In the genomic region with DNA sequence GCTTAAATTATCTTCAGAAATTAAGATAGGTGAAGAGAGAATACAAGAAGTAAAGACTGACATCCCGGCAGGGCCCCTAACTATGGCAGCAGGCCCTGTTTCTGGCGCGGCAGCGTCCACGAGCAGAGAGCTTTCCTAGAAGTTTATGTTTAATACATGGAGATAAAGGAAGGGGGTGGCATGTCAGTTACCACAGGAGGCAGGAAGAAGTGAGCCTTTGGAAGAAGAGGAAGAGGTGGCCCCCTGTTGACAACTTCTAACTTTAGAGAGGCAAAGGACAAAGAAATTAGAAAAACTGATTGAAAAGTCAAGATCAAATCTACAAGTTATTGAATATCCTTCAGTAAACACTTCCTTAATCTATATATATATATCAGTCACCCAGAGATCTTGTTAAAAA, we compare ENCODE assay signal across 22 mouse cellular contexts.
DNase-seq lines count a peak whose midpoint lies in the region; ATAC-seq and TF ChIP-seq lines count a peak whose summit lies in the region.
"Had no signal": no experiment of that assay in that cellular context is flagged by ENCODE, and none has a peak within 500 bp of the region (broad histone marks: within the 10 kb centered on the region; RNA-seq: fewer than 3 reads in every experiment).

No protein-coding gene starts in this region.

- peak; percentile 26 for TF ChIP-seq CTCF in layer of hippocampus, adult 2 months (conservative IDR thresholded peaks at IDR 0.05)
- TF ChIP-seq CTCF in lung, embryonic 14.5 days (IDR thresholded peaks at IDR 0.05; ENCODE audit: low read depth) = no peak

- no peaks in the 10 kb centered on the region for H3K9me3 ChIP-seq in lung, embryonic 14.5 days (ENCODE audit: low read depth, low read length)
- H3K9me3 ChIP-seq: forebrain, embryonic 10.5 days; forebrain, embryonic 13.5 days; heart, embryonic 13.5 days; hindbrain, embryonic 12.5 days; hindbrain, embryonic 15.5 days had no signal

- no peak overlapping the region for H3K27ac ChIP-seq in layer of hippocampus, adult 2 months
- no peak overlapping the region for H3K27ac ChIP-seq in lung, embryonic 14.5 days (ENCODE audit: low read depth)
- H3K27ac ChIP-seq: forebrain, embryonic 10.5 days; forebrain, embryonic 13.5 days; heart, embryonic 13.5 days; hindbrain, embryonic 12.5 days; hindbrain, embryonic 15.5 days had no signal

- no peaks in the 10 kb centered on the region for H3K27me3 ChIP-seq in lung, embryonic 14.5 days (ENCODE audit: insufficient read depth, low read length)
- H3K27me3 ChIP-seq: forebrain, embryonic 13.5 days; heart, embryonic 13.5 days; hindbrain, embryonic 12.5 days; hindbrain, embryonic 15.5 days had no signal

- 21% methylated on average over 5 of the region's 5 CpGs for WGBS in lung, embryonic 14.5 days

- peak; percentile 46; the same call in 1 of the 2 replicates for ATAC-seq in frontal cortex, adult (ENCODE audit: low TSS enrichment)
- ATAC-seq in lung, embryonic 14.5 days (ENCODE audit: insufficient read depth) = no peak
- peak; percentile 31; the same call in 1 of the 2 replicates for ATAC-seq in megakaryocyte progenitor cell, adult 5-6 weeks (replicated peaks; ENCODE audit: poor library complexity)
- ATAC-seq: activated CD4-positive, CD25-positive, alpha-beta regulatory T cell, adult 4 months; forebrain, embryonic 13.5 days had no signal

- DNase-seq in frontal cortex, postnatal 14 days (ENCODE audit: low spot score in 2 of 2) = no peak
- no peak for DNase-seq in layer of hippocampus, adult 2 months (ENCODE audit: low spot score in 2 of 2)
- no peak for DNase-seq in layer of hippocampus, adult 9-10 months (ENCODE audit: low spot score)
- peak; percentile 36 for DNase-seq in lung, embryonic 14.5 days
- DNase-seq in lung, postnatal 25 days (ENCODE audit: low spot score) = no peak
- DNase-seq in MN1 (ENCODE audit: low spot score) = no peak
- DNase-seq: adrenal gland, adult 8-10 months; adrenal gland, postnatal 25 days; cerebellum, adult 11-12 months; cerebellum, adult 8-10 months; cerebellum, postnatal 10 days; cerebellum, postnatal 36 days; gastrocnemius, postnatal 25 days; heart, adult 18-20 months had no signal

- H3K9ac ChIP-seq in lung, embryonic 14.5 days = no peak overlapping the region
- H3K9ac ChIP-seq: forebrain, embryonic 13.5 days; heart, embryonic 13.5 days; hindbrain, embryonic 12.5 days; hindbrain, embryonic 15.5 days had no signal

- H3K4me1 ChIP-seq in lung, embryonic 14.5 days (ENCODE audit: insufficient read depth) = no peaks in the 10 kb centered on the region
- H3K4me1 ChIP-seq: forebrain, embryonic 10.5 days; hindbrain, embryonic 15.5 days had no signal

- H3K36me3 ChIP-seq in lung, embryonic 14.5 days (ENCODE audit: insufficient read depth) = no peaks in the 10 kb centered on the region
- H3K36me3 ChIP-seq: forebrain, embryonic 10.5 days; heart, embryonic 13.5 days; hindbrain, embryonic 12.5 days; hindbrain, embryonic 15.5 days had no signal

- no peak overlapping the region for H3K4me3 ChIP-seq in layer of hippocampus, adult 2 months
- H3K4me3 ChIP-seq in lung, embryonic 14.5 days (ENCODE audit: low read depth, low read length) = no peak overlapping the region
- H3K4me3 ChIP-seq: forebrain, embryonic 10.5 days; forebrain, embryonic 13.5 days; heart, embryonic 13.5 days; hindbrain, embryonic 12.5 days; hindbrain, embryonic 15.5 days had no signal

- no peak overlapping the region for H3K4me2 ChIP-seq in lung, embryonic 14.5 days
- H3K4me2 ChIP-seq: forebrain, embryonic 13.5 days; heart, embryonic 13.5 days; hindbrain, embryonic 12.5 days; hindbrain, embryonic 15.5 days had no signal
